Mouse (Mus musculus) gastrocnemius, postnatal 36 days (tissue): ENCODE measurements around the gene Nop16. TPM values are rescaled to one million over a fixed set of nuclear protein-coding genes. Genes with fewer than 3 reads are reported as not detected.
A peak's percentile ranks its signal among the peaks of the same experiment; 100 is the strongest.

Experiments used
- DNase-seq, 2 experiments: peaks; one replicate each; pipeline ENCODE4 v3.0.0; 2022
- intact Hi-C: fragments of 180-260 bp; cut with DNase I; formaldehyde crosslinking; loops from one replicate; pipeline ENCODE4 v1.15.1; 2025
- total RNA-seq, 2 experiments: library from RNA; stranded (reverse); gene quantifications; 2 replicates each; pipeline ENCODE4 v1.2.3; 2021

The Nop16 gene
- total RNA-seq, 2 experiments from 2014 or later, result 17.7 to 17.9 TPM

GRCm38 (mm10) chr13:54602639-54603111, 12.8 kb upstream of the Nop16 start:
- DNase-seq, result no peak
- intact Hi-C loops, result no loop called here

- DNase-seq, result no peak
- intact Hi-C loops, result no loop called here
These were observed 8.8 kb upstream of the Nop16 start for GRCm38 (mm10) chr13:54598622-54599143.

- intact Hi-C loops, result no loop called here
- DNase-seq, result no peak
These were observed 7.0 kb upstream of the Nop16 start for GRCm38 (mm10) chr13:54596870-54597269.

- DNase-seq, result no peak
- intact Hi-C loops, result no loop called here
These were observed 6.3 kb upstream of the Nop16 start for GRCm38 (mm10) chr13:54596107-54596690.

GRCm38 (mm10) chr13:54593617-54594016, 3.7 kb upstream of the Nop16 start:
- no peak for DNase-seq
- intact Hi-C loops, result no loop called here

- no peak for DNase-seq
- intact Hi-C loops, result loop anchor here (2.0 kb wide), 1 partner anchor 29 kb away; the partner anchor contains the start of gene Faf2
These were observed 2.0 kb upstream of the Nop16 start for GRCm38 (mm10) chr13:54591776-54592356.

- intact Hi-C loops, result no loop called here
- DNase-seq, result no peak
These were observed 385 bp downstream of the Nop16 start for GRCm38 (mm10) chr13:54589414-54589995.

- intact Hi-C loops, result no loop called here
- no peak for DNase-seq
These were observed 4.1 kb downstream of the Nop16 start for GRCm38 (mm10) chr13:54585831-54586230.

- intact Hi-C loops, result no loop called here
- no peak for DNase-seq
These were observed 7.0 kb downstream of the Nop16 start for GRCm38 (mm10) chr13:54582860-54583259.

- no peak for DNase-seq
- intact Hi-C loops, result no loop called here
These were observed 7.8 kb downstream of the Nop16 start for GRCm38 (mm10) chr13:54582126-54582525.

- DNase-seq, result no peak
- intact Hi-C loops, result no loop called here
These were observed 8.5 kb downstream of the Nop16 start for GRCm38 (mm10) chr13:54581385-54581784.

- intact Hi-C loops, result no loop called here
- no peak for DNase-seq
These were observed 12.0 kb downstream of the Nop16 start for GRCm38 (mm10) chr13:54577652-54578507.

GRCm38 (mm10) chr13:54575489-54575888, 14.4 kb downstream of the Nop16 start:
- DNase-seq, result no peak
- intact Hi-C loops, result no loop called here

- intact Hi-C loops, result no loop called here
- DNase-seq, result peak; percentile 66 to 72
These were observed 14.9 kb downstream of the Nop16 start, which contains the start of gene Arl10 for GRCm38 (mm10) chr13:54574854-54575481. Gene Arl10 (plus strand): TSS chr13:54575015.

- intact Hi-C loops, result no loop called here
These were observed 17.3 kb downstream of the Nop16 start for GRCm38 (mm10) chr13:54572621-54573020.

GRCm38 (mm10) chr13:54571637-54572036, 18.3 kb downstream of the Nop16 start:
- intact Hi-C loops, result no loop called here
- DNase-seq, result no peak

More at GRCm38 (mm10) chr13:54572621-54573020, 17.3 kb downstream of the Nop16 start:
- no peak for DNase-seq

GRCm38 (mm10) chr13:54570736-54571135, 19.2 kb downstream of the Nop16 start:
- intact Hi-C loops, result no loop called here
- DNase-seq, result no peak

- intact Hi-C loops, result loop anchor here (10.0 kb wide), 1 partner anchor 104 kb away; the partner anchor contains the start of gene Thoc3
- DNase-seq, result no peak
These were observed 20.6 kb downstream of the Nop16 start for GRCm38 (mm10) chr13:54569282-54569681.

GRCm38 (mm10) chr13:54568380-54568779, 21.5 kb downstream of the Nop16 start:
- intact Hi-C loops, result loop anchor here (10.0 kb wide), 1 partner anchor 104 kb away; the partner anchor contains the start of gene Thoc3
- no peak for DNase-seq
